Mouse (Mus musculus): ENCODE results near the gene Sec14l3. TPM values are rescaled to one million over a fixed set of nuclear protein-coding genes. Genes with fewer than 3 reads are reported as not detected.

Sec14l3 gene
- polyA plus RNA-seq, 1 experiment from 2014 or later, result not detected

- no peaks in the 10 kb centered on the region for H3K4me1 ChIP-seq (ENCODE audit: control insufficient read depth, insufficient read depth, low read length)
- DNase-seq (ENCODE audit: low spot score) (no peak), ATAC-seq (ENCODE audit: insufficient number of reproducible peaks, low FRiP score, low TSS enrichment, low read depth) (no peak)
- no peak overlapping the region for H3K4me2 ChIP-seq (ENCODE audit: low read depth, severe bottlenecking)
- H3K4me3 ChIP-seq (ENCODE audit: low read depth, low read length), result no peak overlapping the region
- H3K27ac ChIP-seq (replicated peaks; ENCODE audit: low read depth, low read length), result no peak overlapping the region
- peaks cover 4% of the 10 kb centered on the region; the same call in 1 of the 2 replicates for H3K27me3 ChIP-seq (ENCODE audit: control insufficient read depth, insufficient read depth, low read length)
- no peaks in the 10 kb centered on the region for H3K9me3 ChIP-seq (ENCODE audit: control insufficient read depth, low read length)
- no peaks in the 10 kb centered on the region for H3K36me3 ChIP-seq (ENCODE audit: control insufficient read depth, insufficient read depth, low read length)
- H3K9ac ChIP-seq (ENCODE audit: low read length), result no peak overlapping the region
- WGBS, result 34% methylated on average over 11 of the region's 12 CpGs
Measured at GRCm38 (mm10) chr11:4031961-4032360, 32.7 kb upstream of the Sec14l3 start.

- no peak overlapping the region for H3K9ac ChIP-seq (ENCODE audit: low read length)
- H3K27ac ChIP-seq (replicated peaks; ENCODE audit: low read depth, low read length), result no peak overlapping the region
- no peak overlapping the region for H3K4me2 ChIP-seq (ENCODE audit: low read depth, severe bottlenecking)
- H3K4me3 ChIP-seq (ENCODE audit: low read depth, low read length), result no peak overlapping the region
- no peak for DNase-seq (ENCODE audit: low spot score)
- no peak for ATAC-seq (ENCODE audit: insufficient number of reproducible peaks, low FRiP score, low TSS enrichment, low read depth)
- H3K36me3 ChIP-seq (ENCODE audit: control insufficient read depth, insufficient read depth, low read length), result no peaks in the 10 kb centered on the region
- WGBS, result 58% methylated on average over 7 of the region's 7 CpGs
- no peaks in the 10 kb centered on the region for H3K4me1 ChIP-seq (ENCODE audit: control insufficient read depth, insufficient read depth, low read length)
- no peaks in the 10 kb centered on the region for H3K9me3 ChIP-seq (ENCODE audit: control insufficient read depth, low read length)
- peaks cover 4% of the 10 kb centered on the region; the same call in 1 of the 2 replicates for H3K27me3 ChIP-seq (ENCODE audit: control insufficient read depth, insufficient read depth, low read length)
Measured at GRCm38 (mm10) chr11:4033471-4033870, 31.2 kb upstream of the Sec14l3 start.

GRCm38 (mm10) chr11:4034169-4034568 is 30.5 kb upstream of the Sec14l3 start:
- H3K27ac ChIP-seq (replicated peaks; ENCODE audit: low read depth, low read length), result no peak overlapping the region
- peaks cover 4% of the 10 kb centered on the region; the same call in 1 of the 2 replicates for H3K27me3 ChIP-seq (ENCODE audit: control insufficient read depth, insufficient read depth, low read length)
- DNase-seq (ENCODE audit: low spot score), result no peak
- H3K9me3 ChIP-seq (ENCODE audit: control insufficient read depth, low read length), result no peaks in the 10 kb centered on the region
- H3K9ac ChIP-seq (ENCODE audit: low read length), result no peak overlapping the region
- WGBS, result 84% methylated on average over 4 of the region's 4 CpGs
- no peak overlapping the region for H3K4me2 ChIP-seq (ENCODE audit: low read depth, severe bottlenecking)
- H3K36me3 ChIP-seq (ENCODE audit: control insufficient read depth, insufficient read depth, low read length), result no peaks in the 10 kb centered on the region
- ATAC-seq (ENCODE audit: insufficient number of reproducible peaks, low FRiP score, low TSS enrichment, low read depth), result no peak
- H3K4me1 ChIP-seq (ENCODE audit: control insufficient read depth, insufficient read depth, low read length), result no peaks in the 10 kb centered on the region
- H3K4me3 ChIP-seq (ENCODE audit: low read depth, low read length), result no peak overlapping the region

GRCm38 (mm10) chr11:4035116-4035892 is 29.3 kb upstream of the Sec14l3 start:
- no peak for DNase-seq (ENCODE audit: low spot score)

GRCm38 (mm10) chr11:4035916-4036315 is 28.7 kb upstream of the Sec14l3 start:
- peaks cover 4% of the 10 kb centered on the region; the same call in 1 of the 2 replicates for H3K27me3 ChIP-seq (ENCODE audit: control insufficient read depth, insufficient read depth, low read length)
- no peak overlapping the region for H3K9ac ChIP-seq (ENCODE audit: low read length)
- no peak for ATAC-seq (ENCODE audit: insufficient number of reproducible peaks, low FRiP score, low TSS enrichment, low read depth)
- DNase-seq (ENCODE audit: low spot score), result no peak
- 87% methylated on average over 6 of the region's 6 CpGs for WGBS
- no peak overlapping the region for H3K27ac ChIP-seq (replicated peaks; ENCODE audit: low read depth, low read length)
- no peaks in the 10 kb centered on the region for H3K4me1 ChIP-seq (ENCODE audit: control insufficient read depth, insufficient read depth, low read length)
- no peak overlapping the region for H3K4me2 ChIP-seq (ENCODE audit: low read depth, severe bottlenecking)
- no peak overlapping the region for H3K4me3 ChIP-seq (ENCODE audit: low read depth, low read length)
- no peaks in the 10 kb centered on the region for H3K9me3 ChIP-seq (ENCODE audit: control insufficient read depth, low read length)
- no peaks in the 10 kb centered on the region for H3K36me3 ChIP-seq (ENCODE audit: control insufficient read depth, insufficient read depth, low read length)

More at GRCm38 (mm10) chr11:4035116-4035892, 29.3 kb upstream of the Sec14l3 start:
- Histone ChIP-seq H3K9me3 (ENCODE audit: control insufficient read depth, low read length) (no peaks in the 10 kb centered on the region), H3K36me3 (ENCODE audit: control insufficient read depth, insufficient read depth, low read length) (no peaks in the 10 kb centered on the region), H3K27me3 (ENCODE audit: control insufficient read depth, insufficient read depth, low read length) (peaks cover 4% of the 10 kb centered on the region; the same call in 1 of the 2 replicates), H3K4me1 (ENCODE audit: control insufficient read depth, insufficient read depth, low read length) (no peaks in the 10 kb centered on the region), H3K4me3 (ENCODE audit: low read depth, low read length) (no peak overlapping the region), H3K4me2 (ENCODE audit: low read depth, severe bottlenecking) (no peak overlapping the region), H3K9ac (ENCODE audit: low read length) (no peak overlapping the region), H3K27ac (replicated peaks; ENCODE audit: low read depth, low read length) (no peak overlapping the region)
- no peak for ATAC-seq (ENCODE audit: insufficient number of reproducible peaks, low FRiP score, low TSS enrichment, low read depth)
- WGBS, result 59% methylated on average over 18 of the region's 18 CpGs

- Histone ChIP-seq H3K36me3 (ENCODE audit: control insufficient read depth, insufficient read depth, low read length) (no peaks in the 10 kb centered on the region), H3K9ac (ENCODE audit: low read length) (no peak overlapping the region), H3K9me3 (ENCODE audit: control insufficient read depth, low read length) (no peaks in the 10 kb centered on the region), H3K4me1 (ENCODE audit: control insufficient read depth, insufficient read depth, low read length) (no peaks in the 10 kb centered on the region), H3K4me2 (ENCODE audit: low read depth, severe bottlenecking) (no peak overlapping the region), H3K4me3 (ENCODE audit: low read depth, low read length) (no peak overlapping the region), H3K27ac (replicated peaks; ENCODE audit: low read depth, low read length) (no peak overlapping the region), H3K27me3 (ENCODE audit: control insufficient read depth, insufficient read depth, low read length) (peaks cover 4% of the 10 kb centered on the region; the same call in 1 of the 2 replicates)
- WGBS, result 77% methylated on average over 9 of the region's 9 CpGs
- no peak for ATAC-seq (ENCODE audit: insufficient number of reproducible peaks, low FRiP score, low TSS enrichment, low read depth)
- DNase-seq (ENCODE audit: low spot score), result no peak
Measured at GRCm38 (mm10) chr11:4036365-4037084, 28.1 kb upstream of the Sec14l3 start.

- Histone ChIP-seq H3K9me3 (ENCODE audit: control insufficient read depth, low read length) (no peaks in the 10 kb centered on the region), H3K4me1 (ENCODE audit: control insufficient read depth, insufficient read depth, low read length) (no peaks in the 10 kb centered on the region), H3K27ac (replicated peaks; ENCODE audit: low read depth, low read length) (no peak overlapping the region), H3K4me3 (ENCODE audit: low read depth, low read length) (no peak overlapping the region), H3K27me3 (ENCODE audit: control insufficient read depth, insufficient read depth, low read length) (no peaks in the 10 kb centered on the region), H3K4me2 (ENCODE audit: low read depth, severe bottlenecking) (no peak overlapping the region), H3K9ac (ENCODE audit: low read length) (no peak overlapping the region), H3K36me3 (ENCODE audit: control insufficient read depth, insufficient read depth, low read length) (no peaks in the 10 kb centered on the region)
- ATAC-seq (ENCODE audit: insufficient number of reproducible peaks, low FRiP score, low TSS enrichment, low read depth) (no peak), DNase-seq (ENCODE audit: low spot score) (no peak)
- 94% methylated on average over 4 of the region's 4 CpGs for WGBS
Measured at GRCm38 (mm10) chr11:4039951-4040350, 24.7 kb upstream of the Sec14l3 start.

GRCm38 (mm10) chr11:4041123-4041625 is 23.5 kb upstream of the Sec14l3 start:
- ATAC-seq (ENCODE audit: insufficient number of reproducible peaks, low FRiP score, low TSS enrichment, low read depth), result no peak
- no peak overlapping the region for H3K4me2 ChIP-seq (ENCODE audit: low read depth, severe bottlenecking)
- no peaks in the 10 kb centered on the region for H3K4me1 ChIP-seq (ENCODE audit: control insufficient read depth, insufficient read depth, low read length)
- no peaks in the 10 kb centered on the region for H3K36me3 ChIP-seq (ENCODE audit: control insufficient read depth, insufficient read depth, low read length)
- no peaks in the 10 kb centered on the region for H3K27me3 ChIP-seq (ENCODE audit: control insufficient read depth, insufficient read depth, low read length)
- no peak overlapping the region for H3K4me3 ChIP-seq (ENCODE audit: low read depth, low read length)
- no peak overlapping the region for H3K27ac ChIP-seq (replicated peaks; ENCODE audit: low read depth, low read length)
- 82% methylated on average over 6 of the region's 6 CpGs for WGBS
- no peak for DNase-seq (ENCODE audit: low spot score)
- H3K9me3 ChIP-seq (ENCODE audit: control insufficient read depth, low read length), result no peaks in the 10 kb centered on the region
- H3K9ac ChIP-seq (ENCODE audit: low read length), result no peak overlapping the region

Data from limb, embryonic 11.5 days (tissue).